Comparison of ENCODE assay signal across 22 mouse cellular contexts in genomic region chr4:62357631-62358148, GRCm38 (mm10). TPM values are rescaled to one million over a fixed set of nuclear protein-coding genes. Genes with fewer than 3 reads are reported as not detected.
DNase-seq lines count a peak whose midpoint lies in the region; ATAC-seq and TF ChIP-seq lines count a peak whose summit lies in the region.
"Had no signal": no experiment of that assay in that cellular context is flagged by ENCODE, and none has a peak within 500 bp of the region (broad histone marks: within the 10 kb centered on the region; RNA-seq: fewer than 3 reads in every experiment).

No protein-coding gene starts in this region.

- H3K4me1 ChIP-seq in spleen, adult 2 months (ENCODE audit: control insufficient read depth, insufficient read depth, insufficient read length) = peaks cover 10% of the 10 kb centered on the region; the same call in 1 of the 2 replicates
- H3K4me1 ChIP-seq in liver, embryonic 15.5 days (replicated peaks) = peaks cover 37% of the 10 kb centered on the region
- peaks cover 23% of the 10 kb centered on the region for H3K4me1 ChIP-seq in forebrain, embryonic 16.5 days (replicated peaks; ENCODE audit: control insufficient read depth, insufficient read depth, low read length)
- H3K4me1 ChIP-seq in hindbrain, embryonic 11.5 days (replicated peaks; ENCODE audit: control insufficient read depth, insufficient read depth, low read length) = no peaks in the 10 kb centered on the region

- no peak for TF ChIP-seq CTCF in spleen, adult 2 months (IDR thresholded peaks at IDR 0.05; ENCODE audit: extremely low read depth, insufficient read depth, insufficient read length, insufficient replicate concordance)

- H3K36me3 ChIP-seq in spleen, adult 2 months (ENCODE audit: control insufficient read depth, insufficient read depth, low read length) = no peaks in the 10 kb centered on the region
- H3K36me3 ChIP-seq in liver, embryonic 15.5 days (replicated peaks) = peaks cover 11% of the 10 kb centered on the region
- no peaks in the 10 kb centered on the region for H3K36me3 ChIP-seq in forebrain, embryonic 16.5 days (ENCODE audit: control insufficient read depth, insufficient read depth)
- H3K36me3 ChIP-seq in hindbrain, embryonic 11.5 days (ENCODE audit: control insufficient read depth, insufficient read depth, low read length) = no peaks in the 10 kb centered on the region
- H3K36me3 ChIP-seq: embryonic facial prominence, embryonic 12.5 days; heart, embryonic 15.5 days; hindbrain, embryonic 10.5 days; limb, embryonic 13.5 days; midbrain, embryonic 13.5 days had no signal

- no peak for TF ChIP-seq POLR2A in spleen, adult 2 months (IDR thresholded peaks at IDR 0.05; ENCODE audit: low read depth, low read length)

- no peaks in the 10 kb centered on the region for H3K27me3 ChIP-seq in spleen, adult 2 months (ENCODE audit: control insufficient read depth, insufficient read depth, low read length)
- H3K27me3 ChIP-seq in liver, embryonic 15.5 days = no peaks in the 10 kb centered on the region
- H3K27me3 ChIP-seq in forebrain, embryonic 16.5 days (replicated peaks; ENCODE audit: control insufficient read depth, insufficient read depth, low read length) = no peaks in the 10 kb centered on the region
- H3K27me3 ChIP-seq in hindbrain, embryonic 11.5 days (ENCODE audit: control insufficient read depth, insufficient read depth, low read length) = no peaks in the 10 kb centered on the region
- H3K27me3 ChIP-seq: embryonic facial prominence, embryonic 12.5 days; forebrain, embryonic 13.5 days; heart, embryonic 15.5 days; limb, embryonic 13.5 days; midbrain, embryonic 13.5 days; neural tube, embryonic 13.5 days had no signal

- no peak overlapping the region for H3K9ac ChIP-seq in liver, embryonic 15.5 days
- no peak overlapping the region for H3K9ac ChIP-seq in forebrain, embryonic 16.5 days (replicated peaks; ENCODE audit: low read depth, low read length)
- no peak overlapping the region for H3K9ac ChIP-seq in hindbrain, embryonic 11.5 days (ENCODE audit: low read depth, low read length)
- H3K9ac ChIP-seq: embryonic facial prominence, embryonic 12.5 days; forebrain, embryonic 13.5 days; heart, embryonic 15.5 days; limb, embryonic 13.5 days; midbrain, embryonic 13.5 days; neural tube, embryonic 13.5 days had no signal

- DNase-seq in spleen, adult 2 months (ENCODE audit: low read depth in 1 of 2, low spot score in 2 of 2) = peak in 1 of 2 experiments; percentile 38
- DNase-seq in spleen, postnatal 14 days (ENCODE audit: low spot score in 2 of 2) = no peak
- DNase-seq in MEL-GATA-1-ER (ENCODE audit: extremely low read depth, low read depth) = peak; percentile 80
- DNase-seq in kidney, adult 9 months = no peak
- DNase-seq in hindbrain, embryonic 11.5 days (ENCODE audit: low spot score) = no peak
- DNase-seq: cerebellum, adult 9-10 months; gastrocnemius, postnatal 14 days; kidney, adult 2 months; kidney, postnatal 14 days; lung, adult 2 months; spleen, adult 18-20 months; thymus, postnatal 25 days had no signal

- H3K27ac ChIP-seq in spleen, adult 2 months (ENCODE audit: insufficient read depth, low read length) = peak overlapping the region; percentile 34; the same call in 1 of the 2 replicates
- H3K27ac ChIP-seq in liver, embryonic 15.5 days (replicated peaks) = 0 out of 2 replicates have a peak overlapping the region, but pooled peaks have one; percentile 11
- no peak overlapping the region for H3K27ac ChIP-seq in forebrain, embryonic 16.5 days (ENCODE audit: low read length)
- H3K27ac ChIP-seq in hindbrain, embryonic 11.5 days (ENCODE audit: low read depth, low read length) = no peak overlapping the region
- H3K27ac ChIP-seq: embryonic facial prominence, embryonic 12.5 days; forebrain, embryonic 13.5 days; heart, embryonic 15.5 days; hindbrain, embryonic 10.5 days; limb, embryonic 13.5 days; midbrain, embryonic 13.5 days; neural tube, embryonic 13.5 days had no signal

- no peak overlapping the region for H3K4me3 ChIP-seq in spleen, adult 2 months (ENCODE audit: extremely low read depth, insufficient read depth, insufficient read length)
- no peak overlapping the region for H3K4me3 ChIP-seq in liver, embryonic 15.5 days (replicated peaks)
- H3K4me3 ChIP-seq in forebrain, embryonic 16.5 days (replicated peaks; ENCODE audit: low read length) = no peak overlapping the region
- no peak overlapping the region for H3K4me3 ChIP-seq in hindbrain, embryonic 11.5 days (ENCODE audit: low read depth, low read length)
- H3K4me3 ChIP-seq: embryonic facial prominence, embryonic 12.5 days; erythroblast, embryonic 14.5 days; forebrain, embryonic 13.5 days; heart, embryonic 15.5 days; hindbrain, embryonic 10.5 days; limb, embryonic 13.5 days; midbrain, embryonic 13.5 days; neural tube, embryonic 13.5 days had no signal

- H3K4me2 ChIP-seq in liver, embryonic 15.5 days = no peak overlapping the region
- no peak overlapping the region for H3K4me2 ChIP-seq in forebrain, embryonic 16.5 days (ENCODE audit: low read length)
- H3K4me2 ChIP-seq in hindbrain, embryonic 11.5 days (replicated peaks; ENCODE audit: low read depth, low read length) = no peak overlapping the region
- H3K4me2 ChIP-seq: embryonic facial prominence, embryonic 12.5 days; forebrain, embryonic 13.5 days; heart, embryonic 15.5 days; limb, embryonic 13.5 days; midbrain, embryonic 13.5 days; neural tube, embryonic 13.5 days had no signal

- WGBS in spleen, adult 2 months = 18% methylated on average over 1 of the region's 1 CpGs
- 28% methylated on average over 1 of the region's 1 CpGs for WGBS in liver, embryonic 15.5 days (ENCODE audit: insufficient replicate concordance)
- WGBS in forebrain, embryonic 16.5 days = 95% methylated on average over 1 of the region's 1 CpGs
- 92% methylated on average over 1 of the region's 1 CpGs for WGBS in hindbrain, embryonic 11.5 days

- no peak for ATAC-seq in liver, embryonic 15.5 days (ENCODE audit: insufficient read depth)
- ATAC-seq in forebrain, embryonic 16.5 days = no peak
- ATAC-seq in hindbrain, embryonic 11.5 days (ENCODE audit: low FRiP score) = no peak
- ATAC-seq: forebrain, embryonic 13.5 days; midbrain, embryonic 13.5 days had no signal

- H3K9me3 ChIP-seq in liver, embryonic 15.5 days (replicated peaks) = no peaks in the 10 kb centered on the region
- no peaks in the 10 kb centered on the region for H3K9me3 ChIP-seq in forebrain, embryonic 16.5 days (ENCODE audit: control insufficient read depth, low read length)
- H3K9me3 ChIP-seq in hindbrain, embryonic 11.5 days (ENCODE audit: control insufficient read depth, low read length) = no peaks in the 10 kb centered on the region
- H3K9me3 ChIP-seq: embryonic facial prominence, embryonic 12.5 days; forebrain, embryonic 13.5 days; heart, embryonic 15.5 days; hindbrain, embryonic 10.5 days; limb, embryonic 13.5 days; midbrain, embryonic 13.5 days; neural tube, embryonic 13.5 days had no signal

RNA-seq across cellular contexts. Expression of gene Fkbp15, which starts 2.7 kb away (rescaled TPM):
- 32.2 TPM in 2 replicates for polyA plus RNA-seq in spleen, adult 2 months (2012; rRNA removed)
- polyA plus RNA-seq in liver, embryonic 15.5 days (2015; fragmentation: Nextera tagmentation; extraction: Ambion mirVana) = 14.1 and 15.6 TPM in 2 replicates
- 23.5 and 24.0 TPM in 2 replicates for polyA plus RNA-seq in forebrain, embryonic 16.5 days (2015; fragmentation: Nextera tagmentation; extraction: Ambion mirVana)
- polyA plus RNA-seq in hindbrain, embryonic 11.5 days (2014; fragmentation: Nextera tagmentation; extraction: Ambion mirVana) = 21.2 and 22.8 TPM in 2 replicates

RNA-seq across cellular contexts. Expression of gene Slc31a1, which starts 2.8 kb away (rescaled TPM):
- 5.0 and 5.4 TPM in 2 replicates for polyA plus RNA-seq in spleen, adult 2 months (2012; rRNA removed)
- 51.4 and 57.0 TPM in 2 replicates for polyA plus RNA-seq in liver, embryonic 15.5 days (2015; fragmentation: Nextera tagmentation; extraction: Ambion mirVana)
- 39.6 and 43.2 TPM in 2 replicates for polyA plus RNA-seq in forebrain, embryonic 16.5 days (2015; fragmentation: Nextera tagmentation; extraction: Ambion mirVana)
- polyA plus RNA-seq in hindbrain, embryonic 11.5 days (2014; fragmentation: Nextera tagmentation; extraction: Ambion mirVana) = 45.0 and 49.8 TPM in 2 replicates

RNA-seq across cellular contexts. Expression of gene Cdc26, which starts 50.8 kb away (rescaled TPM):
- polyA plus RNA-seq in spleen, adult 2 months (2012; rRNA removed) = 14.1 and 14.7 TPM in 2 replicates
- polyA plus RNA-seq in liver, embryonic 15.5 days (2015; fragmentation: Nextera tagmentation; extraction: Ambion mirVana) = 53.5 and 57.4 TPM in 2 replicates
- 99.8 and 104 TPM in 2 replicates for polyA plus RNA-seq in forebrain, embryonic 16.5 days (2015; fragmentation: Nextera tagmentation; extraction: Ambion mirVana)
- polyA plus RNA-seq in hindbrain, embryonic 11.5 days (2014; fragmentation: Nextera tagmentation; extraction: Ambion mirVana) = 177 and 178 TPM in 2 replicates

RNA-seq across cellular contexts. Expression of gene Prpf4, which starts 50.9 kb away (rescaled TPM):
- polyA plus RNA-seq in spleen, adult 2 months (2012; rRNA removed) = 9.4 and 9.6 TPM in 2 replicates
- polyA plus RNA-seq in liver, embryonic 15.5 days (2015; fragmentation: Nextera tagmentation; extraction: Ambion mirVana) = 9.1 and 9.3 TPM in 2 replicates
- 17.0 and 18.7 TPM in 2 replicates for polyA plus RNA-seq in forebrain, embryonic 16.5 days (2015; fragmentation: Nextera tagmentation; extraction: Ambion mirVana)
- polyA plus RNA-seq in hindbrain, embryonic 11.5 days (2014; fragmentation: Nextera tagmentation; extraction: Ambion mirVana) = 25.5 and 28.1 TPM in 2 replicates

Comparison
In these comparisons a context has a peak if more than half of its experiments do, and no peak if none do; other contexts are left out.
1. H3K27ac ChIP-seq: peak in spleen, adult 2 months (single experiment) and liver, embryonic 15.5 days (single experiment); none in forebrain, embryonic 16.5 days (single experiment) and hindbrain, embryonic 11.5 days (single experiment).